Mouse (Mus musculus) intestine, embryonic 14.5 days (tissue): ENCODE results near the gene Tmem176b. TPM values are rescaled to one million over a fixed set of nuclear protein-coding genes. Genes with fewer than 3 reads are reported as not detected.
A peak's percentile ranks its signal among the peaks of the same experiment; 100 is the strongest.

Source experiments
- ATAC-seq: fragments of 200-750 bp; cut with Nextera tagmentation; replicated peaks from 2 replicates; pipeline ENCODE4 v1.8.0; 2017; ENCODE audit warnings: low read depth, moderate number of reproducible peaks, moderate TSS enrichment, moderate library complexity; ENCODE audit not compliant: low FRiP score, low TSS enrichment
- DNase-seq: peaks from one replicate; pipeline ENCODE4 v3.0.0-alpha.2; 2018; ENCODE audit warnings: low spot score
- H3K27ac ChIP-seq: fragments of 300-500 bp; sonication (generic); 2 replicates; pipeline ENCODE4 v1.5.1; 2014; ENCODE audit warnings: low read depth, mild to moderate bottlenecking, control low read depth
- H3K27me3 ChIP-seq: fragments of 300-500 bp; sonication (generic); replicated peaks from 2 replicates; pipeline ENCODE4 v1.6.1; 2014; ENCODE audit warnings: low read length, control low read depth; ENCODE audit not compliant: control insufficient read depth, insufficient read depth
- H3K36me3 ChIP-seq: fragments of 300-500 bp; sonication (generic); 2 replicates; pipeline ENCODE4 v1.6.1; 2014; ENCODE audit warnings: low read length, control low read depth; ENCODE audit not compliant: control insufficient read depth, insufficient read depth
- H3K4me1 ChIP-seq: fragments of 300-500 bp; sonication (generic); replicated peaks from 2 replicates; pipeline ENCODE4 v1.6.1; 2014; ENCODE audit warnings: low read length, control low read depth, mixed read lengths; ENCODE audit not compliant: control insufficient read depth, insufficient read depth
- H3K4me2 ChIP-seq: fragments of 300-500 bp; sonication (generic); 2 replicates; pipeline ENCODE4 v1.6.1; 2014; ENCODE audit warnings: low read length
- H3K4me3 ChIP-seq: fragments of 300-500 bp; sonication (generic); 2 replicates; pipeline ENCODE4 v1.5.1; 2014; ENCODE audit warnings: low read depth, low read length, control low read depth, mixed read lengths
- H3K9ac ChIP-seq: fragments of 300-500 bp; sonication (generic); 2 replicates; pipeline ENCODE4 v1.6.1; 2014; ENCODE audit warnings: mild to moderate bottlenecking, low read length
- H3K9me3 ChIP-seq: fragments of 300-500 bp; sonication (generic); 2 replicates; pipeline ENCODE4 v1.6.1; 2016; ENCODE audit warnings: low read length, control low read depth; ENCODE audit not compliant: control insufficient read depth
- WGBS: fragments of 180-500 bp; shearing (Covaris S2); extraction: QIAGEN DNeasy Blood & Tissue Kit; methylation state at CpG from one replicate; pipeline ENCODE4 v1.1.7; 2014; 5-methylcytosine and 5-hydroxymethylcytosine counted together
- polyA plus RNA-seq: library from polyadenylated mRNA; unstranded; fragments of >200 nt; fragmentation: Nextera tagmentation; extraction: Ambion mirVana; gene quantifications from 2 replicates; pipeline ENCODE4 v1.2.1, GENCODE M21; 2014

Gene Tmem176b
- polyA plus RNA-seq, 1 experiment from 2014 or later: 373 TPM

DNA sequence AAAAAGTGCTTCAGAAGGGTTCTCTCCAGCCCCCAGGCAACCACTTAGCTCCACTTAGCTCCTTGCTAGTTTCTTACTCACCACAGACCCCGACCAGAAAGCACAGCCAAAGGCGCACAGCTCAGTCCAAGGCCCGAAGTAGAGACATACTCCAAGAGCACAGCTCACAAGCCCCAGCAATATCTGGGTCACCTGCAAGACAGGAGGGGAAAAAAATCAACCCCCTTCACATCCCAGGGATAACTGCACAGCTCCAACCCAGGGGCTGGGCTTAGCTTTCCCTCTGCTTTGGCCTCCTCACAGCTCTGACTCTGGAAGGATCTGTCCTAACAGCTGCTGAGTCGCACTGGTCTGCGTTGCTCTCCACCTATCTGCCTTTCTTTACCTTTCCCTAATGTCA, 5.2 kb downstream of the Tmem176b start:
- 85% methylated on average over 5 of the region's 5 CpGs for WGBS
- ATAC-seq (no peak), DNase-seq (no peak)
- Histone ChIP-seq H3K27ac (no peak overlapping the region), H3K9me3 (peaks cover 5% of the 10 kb centered on the region; the same call in 1 of the 2 replicates), H3K4me3 (no peak overlapping the region), H3K9ac (no peak overlapping the region), H3K36me3 (peaks cover 56% of the 10 kb centered on the region), H3K4me2 (no peak overlapping the region), H3K27me3 (no peaks in the 10 kb centered on the region), H3K4me1 (peaks cover 26% of the 10 kb centered on the region)

DNA sequence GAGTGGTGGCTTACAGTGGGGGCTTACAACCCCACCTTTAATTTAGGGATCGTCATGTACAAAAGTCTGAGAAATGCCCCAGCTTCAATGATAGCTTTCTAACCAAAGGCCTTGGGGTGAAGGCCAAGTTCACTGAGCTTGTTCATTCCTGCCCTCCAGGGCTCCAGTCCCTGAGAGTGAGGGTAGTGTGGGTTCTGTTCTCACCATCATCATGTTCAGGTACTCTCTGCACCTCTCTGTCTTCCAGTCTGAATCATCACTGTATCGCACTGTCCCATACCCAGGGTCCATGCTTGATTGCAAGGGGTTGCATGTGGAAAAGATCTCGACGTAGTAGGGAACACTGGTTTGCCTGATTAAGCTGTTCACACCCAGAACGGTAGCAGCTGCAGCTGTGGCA, 6.1 kb downstream of the Tmem176b start:
- WGBS: 87% methylated on average over 5 of the region's 5 CpGs
- peaks cover 5% of the 10 kb centered on the region; the same call in 1 of the 2 replicates for H3K9me3 ChIP-seq
- peaks cover 56% of the 10 kb centered on the region for H3K36me3 ChIP-seq
- H3K27ac ChIP-seq: no peak overlapping the region
- DNase-seq (no peak), ATAC-seq (no peak)
- no peak overlapping the region for H3K4me2 ChIP-seq
- H3K4me3 ChIP-seq: no peak overlapping the region
- H3K27me3 ChIP-seq: no peaks in the 10 kb centered on the region
- H3K4me1 ChIP-seq: peaks cover 22% of the 10 kb centered on the region
- H3K9ac ChIP-seq: no peak overlapping the region

DNA sequence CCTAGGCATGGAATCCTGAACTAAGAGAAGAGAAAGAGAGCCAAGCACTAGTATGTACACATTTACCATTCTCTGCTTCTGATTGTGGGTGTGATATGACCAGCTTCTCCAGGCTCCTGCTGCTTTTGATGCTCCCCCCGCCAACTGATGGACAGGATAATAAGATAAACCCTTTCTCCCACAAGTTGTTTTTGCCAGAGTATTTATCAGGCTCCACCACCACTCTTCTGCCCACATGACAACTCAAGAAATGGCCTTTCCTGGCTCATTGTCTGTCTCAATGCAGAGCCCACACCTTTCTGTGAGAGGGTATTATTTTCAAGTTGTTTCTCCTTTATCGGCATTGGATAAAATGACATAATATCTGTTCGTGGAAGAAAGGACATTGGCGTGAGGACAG, 7.8 kb downstream of the Tmem176b start:
- Histone ChIP-seq H3K27me3 (no peaks in the 10 kb centered on the region), H3K9me3 (peaks cover 5% of the 10 kb centered on the region; the same call in 1 of the 2 replicates), H3K36me3 (peaks cover 56% of the 10 kb centered on the region), H3K27ac (no peak overlapping the region), H3K4me1 (0 out of 2 replicates have a peak, but pooled peaks cover 6% of the 10 kb centered on the region), H3K4me2 (no peak overlapping the region), H3K4me3 (no peak overlapping the region), H3K9ac (no peak overlapping the region)
- ATAC-seq: no peak
- WGBS: 96% methylated on average over 4 of the region's 4 CpGs
- peak; percentile 27 for DNase-seq

DNA sequence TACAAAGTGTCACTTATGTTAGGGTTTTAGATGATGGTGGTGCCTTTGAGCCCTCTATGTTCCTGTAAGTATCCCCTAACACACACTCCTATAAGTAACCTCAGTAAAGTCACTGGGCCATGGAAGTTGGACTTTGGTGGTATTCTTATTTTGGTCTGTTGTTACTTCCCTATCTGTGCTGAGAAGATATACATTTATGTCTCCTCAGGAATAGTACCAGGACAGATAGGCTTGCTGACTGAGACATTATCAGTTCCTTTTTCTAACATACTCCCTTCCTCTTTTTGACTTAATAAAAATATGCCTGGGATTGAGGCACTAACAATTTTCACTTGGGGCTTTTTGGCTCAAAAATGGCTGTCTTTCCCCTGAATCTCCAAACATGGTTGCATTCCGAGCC, 8.9 kb downstream of the Tmem176b start:
- Histone ChIP-seq H3K9me3 (peaks cover 5% of the 10 kb centered on the region; the same call in 1 of the 2 replicates), H3K4me1 (no peaks in the 10 kb centered on the region), H3K4me2 (no peak overlapping the region), H3K36me3 (peaks cover 49% of the 10 kb centered on the region), H3K27me3 (no peaks in the 10 kb centered on the region), H3K27ac (no peak overlapping the region), H3K9ac (no peak overlapping the region), H3K4me3 (no peak overlapping the region)
- DNase-seq (peak; percentile 13), ATAC-seq (no peak)
- WGBS: 97% methylated on average over 1 of the region's 1 CpGs

DNA sequence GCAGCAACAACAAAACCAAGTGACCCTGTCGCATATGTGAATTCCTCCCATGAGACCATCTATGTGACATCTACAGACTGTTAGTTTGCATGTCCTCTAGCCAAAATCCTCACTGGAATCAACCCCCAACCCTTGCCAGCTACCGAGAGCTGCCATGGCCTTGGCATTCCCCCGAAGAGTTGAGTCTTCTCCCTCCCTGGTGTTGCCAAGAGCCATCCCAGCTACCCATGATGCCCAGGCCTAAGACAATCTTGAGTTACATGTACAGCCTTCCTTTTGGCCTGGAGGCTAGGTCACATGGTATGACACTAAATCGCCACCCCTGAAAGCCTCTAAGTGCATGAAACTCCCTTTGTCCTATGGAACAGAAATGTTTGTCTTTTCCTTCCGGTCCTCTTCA, 10.2 kb downstream of the Tmem176b start:
- ATAC-seq: no peak
- Histone ChIP-seq H3K27ac (no peak overlapping the region), H3K4me2 (no peak overlapping the region), H3K4me1 (no peaks in the 10 kb centered on the region), H3K9ac (no peak overlapping the region), H3K9me3 (peaks cover 5% of the 10 kb centered on the region; the same call in 1 of the 2 replicates), H3K36me3 (peaks cover 37% of the 10 kb centered on the region), H3K4me3 (no peak overlapping the region), H3K27me3 (no peaks in the 10 kb centered on the region)
- WGBS: 85% methylated on average over 5 of the region's 5 CpGs
- DNase-seq: peak; percentile 48

DNA sequence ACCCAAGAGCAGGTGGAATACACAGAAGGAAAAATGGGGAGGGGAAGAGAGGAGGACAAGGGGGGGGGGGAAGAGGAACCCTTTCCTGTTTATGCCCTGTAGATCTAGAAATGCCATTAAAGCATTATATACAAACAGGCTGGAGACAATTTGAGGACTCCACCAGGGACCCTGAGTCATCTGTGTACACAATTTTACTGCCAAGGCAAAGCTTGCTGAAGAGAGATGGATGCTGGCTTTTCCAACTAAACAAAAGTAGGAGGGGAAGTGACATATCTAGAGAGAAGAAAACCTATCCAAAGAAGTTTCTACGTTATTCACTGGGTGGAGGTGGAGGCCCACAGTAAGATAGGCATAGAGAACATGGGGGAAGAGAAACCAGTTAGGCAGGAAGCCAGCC, 11.1 kb downstream of the Tmem176b start:
- no peak overlapping the region for H3K27ac ChIP-seq
- ATAC-seq (no peak), DNase-seq (peak; percentile 38)
- H3K9ac ChIP-seq: no peak overlapping the region
- peaks cover 5% of the 10 kb centered on the region; the same call in 1 of the 2 replicates for H3K9me3 ChIP-seq
- WGBS: 37% methylated on average over 1 of the region's 1 CpGs
- peaks cover 28% of the 10 kb centered on the region for H3K36me3 ChIP-seq
- H3K27me3 ChIP-seq: no peaks in the 10 kb centered on the region
- no peaks in the 10 kb centered on the region for H3K4me1 ChIP-seq
- H3K4me2 ChIP-seq: no peak overlapping the region
- no peak overlapping the region for H3K4me3 ChIP-seq

DNA sequence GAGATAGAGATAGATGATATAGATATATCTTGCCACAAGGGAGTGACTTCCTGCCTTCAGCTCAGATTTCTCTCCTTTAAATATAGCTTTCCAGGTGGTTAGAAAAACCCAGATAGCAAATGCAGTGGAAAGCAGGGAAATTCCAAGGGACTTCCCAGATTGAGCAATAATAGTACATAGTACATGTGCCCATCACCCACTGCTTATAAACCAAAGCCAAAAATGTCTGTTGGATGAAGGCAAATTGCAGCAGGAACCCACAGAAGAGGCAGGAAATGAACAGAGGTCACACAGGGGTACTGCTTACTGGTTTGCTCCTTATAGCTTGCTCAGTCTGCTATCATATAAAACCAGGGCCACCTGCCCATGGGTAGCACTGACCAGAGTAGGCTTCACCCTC, 11.6 kb downstream of the Tmem176b start:
- H3K9me3 ChIP-seq: peaks cover 5% of the 10 kb centered on the region; the same call in 1 of the 2 replicates
- no peak overlapping the region for H3K27ac ChIP-seq

DNA sequence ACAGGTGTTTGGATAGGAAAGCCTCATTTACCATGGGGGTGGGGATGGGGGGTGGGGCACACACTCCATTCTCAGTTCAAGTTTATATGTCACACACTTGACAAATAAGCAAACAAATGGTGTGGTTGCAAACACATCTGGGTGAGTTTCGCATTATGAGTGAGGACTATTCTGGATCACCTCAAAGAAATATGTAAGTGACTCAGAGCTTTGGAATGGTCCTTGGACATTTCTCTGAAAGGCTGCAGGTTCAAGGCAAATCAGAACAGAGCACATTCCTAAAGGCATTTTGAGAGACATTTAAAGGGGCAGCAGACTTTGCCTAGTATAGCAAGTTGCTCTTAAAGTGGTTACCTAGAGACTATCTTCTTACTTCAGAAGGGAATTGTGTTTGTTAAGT, 12.3 kb downstream of the Tmem176b start:
- H3K36me3 ChIP-seq: peaks cover 16% of the 10 kb centered on the region
- H3K4me2 ChIP-seq: no peak overlapping the region
- H3K9me3 ChIP-seq: peaks cover 5% of the 10 kb centered on the region; the same call in 1 of the 2 replicates
- H3K27ac ChIP-seq: no peak overlapping the region
- H3K4me1 ChIP-seq: peaks cover 2% of the 10 kb centered on the region; the same call in 1 of the 2 replicates
- H3K4me3 ChIP-seq: no peak overlapping the region
- ATAC-seq (no peak), DNase-seq (peak; percentile 21)
- no peak overlapping the region for H3K9ac ChIP-seq
- no peaks in the 10 kb centered on the region for H3K27me3 ChIP-seq
- 45% methylated on average over 1 of the region's 1 CpGs for WGBS

More for the DNA sequence above, 11.6 kb downstream of the Tmem176b start:
- H3K4me3 ChIP-seq: no peak overlapping the region
- no peak overlapping the region for H3K9ac ChIP-seq
- H3K4me2 ChIP-seq: no peak overlapping the region
- peaks cover 23% of the 10 kb centered on the region for H3K36me3 ChIP-seq
- no peaks in the 10 kb centered on the region; the same call in 1 of the 2 replicates for H3K4me1 ChIP-seq
- no peak for ATAC-seq
- H3K27me3 ChIP-seq: no peaks in the 10 kb centered on the region
- peak; percentile 49 for DNase-seq

DNA sequence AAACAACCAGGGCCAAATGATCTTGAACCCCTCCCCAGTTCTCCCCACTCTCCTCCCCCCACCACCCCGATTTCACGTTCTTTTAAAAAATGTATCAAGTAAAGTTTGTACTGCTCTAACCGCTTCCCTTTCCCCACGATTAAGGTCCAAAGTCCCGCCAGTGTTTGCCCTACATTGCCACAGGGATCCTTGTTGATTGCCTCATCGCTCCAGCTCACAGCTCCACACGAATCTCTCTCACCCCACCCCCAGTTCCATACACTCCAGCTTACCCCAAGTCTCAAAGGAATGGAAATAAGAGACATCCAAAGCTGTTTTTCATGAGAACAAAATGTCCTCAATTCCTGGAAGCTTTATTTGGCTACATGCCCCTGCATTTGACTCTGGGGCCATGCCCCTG, 16.3 kb downstream of the Tmem176b start:
- peaks cover 2% of the 10 kb centered on the region; the same call in 1 of the 2 replicates for H3K4me1 ChIP-seq
- H3K9ac ChIP-seq: no peak overlapping the region
- no peak overlapping the region for H3K27ac ChIP-seq
- H3K9me3 ChIP-seq: no peaks in the 10 kb centered on the region
- 58% methylated on average over 7 of the region's 7 CpGs for WGBS
- H3K36me3 ChIP-seq: no peaks in the 10 kb centered on the region
- no peak overlapping the region for H3K4me3 ChIP-seq
- ATAC-seq (peak; percentile 81), DNase-seq (peak; percentile 53)
- H3K4me2 ChIP-seq: 0 out of 2 replicates have a peak overlapping the region, but pooled peaks have one; percentile 1
- H3K27me3 ChIP-seq: no peaks in the 10 kb centered on the region
